Mouse (Mus musculus): ENCODE data around the gene Sec14l3. TPM values are rescaled to one million over a fixed set of nuclear protein-coding genes. Genes with fewer than 3 reads are reported as not detected.
"Not testable (repeated sequence)": the region's sequence is repeated elsewhere in the genome, so short reads cannot be mapped to it uniquely, and the experiment has no call there.

Sec14l3 gene
- polyA plus RNA-seq, 1 experiment: not detected

GRCm38 (mm10) chr11:4112861-4113260, 48.2 kb downstream of the Sec14l3 start:
- no peak for TF ChIP-seq CTCF (IDR thresholded peaks at IDR 0.05; ENCODE audit: extremely low read depth, insufficient read depth, insufficient read length, insufficient replicate concordance)
- no peak for TF ChIP-seq POLR2A (IDR thresholded peaks at IDR 0.05; ENCODE audit: low read depth, low read length)
- Histone ChIP-seq H3K36me3 (ENCODE audit: control insufficient read depth, insufficient read depth, low read length) (no peaks in the 10 kb centered on the region), H3K4me1 (ENCODE audit: control insufficient read depth, insufficient read depth, insufficient read length) (no peaks in the 10 kb centered on the region), H3K4me3 (ENCODE audit: extremely low read depth, insufficient read depth, insufficient read length) (no peak overlapping the region), H3K27ac (ENCODE audit: insufficient read depth, low read length) (no peak overlapping the region), H3K27me3 (ENCODE audit: control insufficient read depth, insufficient read depth, low read length) (no peaks in the 10 kb centered on the region)
- no peak for DNase-seq (ENCODE audit: low read depth in 1 of 2, low spot score in 2 of 2)
- 90% methylated on average over 6 of the region's 6 CpGs for whole genome bisulfite sequencing

- Histone ChIP-seq H3K4me1 (ENCODE audit: control insufficient read depth, insufficient read depth, insufficient read length) (peaks cover 2% of the 10 kb centered on the region), H3K27me3 (ENCODE audit: control insufficient read depth, insufficient read depth, low read length) (peaks cover 5% of the 10 kb centered on the region), H3K27ac (ENCODE audit: insufficient read depth, low read length) (no peak overlapping the region), H3K4me3 (ENCODE audit: extremely low read depth, insufficient read depth, insufficient read length) (no peak overlapping the region), H3K36me3 (ENCODE audit: control insufficient read depth, insufficient read depth, low read length) (no peaks in the 10 kb centered on the region)
- 75% methylated on average over 4 of the region's 4 CpGs for WGBS
- DNase-seq (ENCODE audit: low read depth in 1 of 2, low spot score in 2 of 2): no peak
- no peak for TF ChIP-seq CTCF (IDR thresholded peaks at IDR 0.05; ENCODE audit: extremely low read depth, insufficient read depth, insufficient read length, insufficient replicate concordance)
These were observed 48.9 kb downstream of the Sec14l3 start for GRCm38 (mm10) chr11:4113496-4113895.

GRCm38 (mm10) chr11:4113970-4114369, 49.3 kb downstream of the Sec14l3 start:
- H3K4me1 ChIP-seq (ENCODE audit: control insufficient read depth, insufficient read depth, insufficient read length): peaks cover 4% of the 10 kb centered on the region
- H3K36me3 ChIP-seq (ENCODE audit: control insufficient read depth, insufficient read depth, low read length): no peaks in the 10 kb centered on the region
- WGBS: 82% methylated on average over 6 of the region's 6 CpGs
- H3K27ac ChIP-seq (ENCODE audit: insufficient read depth, low read length): no peak overlapping the region
- no peak for DNase-seq (ENCODE audit: low read depth in 1 of 2, low spot score in 2 of 2)
- peaks cover 9% of the 10 kb centered on the region for H3K27me3 ChIP-seq (ENCODE audit: control insufficient read depth, insufficient read depth, low read length)
- no peak overlapping the region for H3K4me3 ChIP-seq (ENCODE audit: extremely low read depth, insufficient read depth, insufficient read length)
- no peak for TF ChIP-seq CTCF (IDR thresholded peaks at IDR 0.05; ENCODE audit: extremely low read depth, insufficient read depth, insufficient read length, insufficient replicate concordance)
- no peak for TF ChIP-seq POLR2A (IDR thresholded peaks at IDR 0.05; ENCODE audit: low read depth, low read length)

- DNase-seq (ENCODE audit: low read depth in 1 of 2, low spot score in 2 of 2); H3K4me3 ChIP-seq (ENCODE audit: extremely low read depth, insufficient read depth, insufficient read length); H3K4me1 ChIP-seq (ENCODE audit: control insufficient read depth, insufficient read depth, insufficient read length); H3K36me3 ChIP-seq (ENCODE audit: control insufficient read depth, insufficient read depth, low read length); H3K27me3 ChIP-seq (ENCODE audit: control insufficient read depth, insufficient read depth, low read length); H3K27ac ChIP-seq (ENCODE audit: insufficient read depth, low read length): not testable (repeated sequence)
- 86% methylated on average over 6 of the region's 6 CpGs for WGBS
These were observed 49.9 kb downstream of the Sec14l3 start for GRCm38 (mm10) chr11:4114541-4114940.

- H3K27me3 ChIP-seq (ENCODE audit: control insufficient read depth, insufficient read depth, low read length): peaks cover 9% of the 10 kb centered on the region
- peaks cover 4% of the 10 kb centered on the region for H3K4me1 ChIP-seq (ENCODE audit: control insufficient read depth, insufficient read depth, insufficient read length)
These were observed 50.8 kb downstream of the Sec14l3 start for GRCm38 (mm10) chr11:4115407-4115806.

GRCm38 (mm10) chr11:4116458-4117141, 52.0 kb downstream of the Sec14l3 start:
- no peak for DNase-seq (ENCODE audit: low read depth in 1 of 2, low spot score in 2 of 2)
- Histone ChIP-seq H3K27ac (ENCODE audit: insufficient read depth, low read length) (no peak overlapping the region), H3K36me3 (ENCODE audit: control insufficient read depth, insufficient read depth, low read length) (no peaks in the 10 kb centered on the region), H3K4me3 (ENCODE audit: extremely low read depth, insufficient read depth, insufficient read length) (no peak overlapping the region), H3K4me1 (ENCODE audit: control insufficient read depth, insufficient read depth, insufficient read length) (peaks cover 4% of the 10 kb centered on the region), H3K27me3 (ENCODE audit: control insufficient read depth, insufficient read depth, low read length) (peaks cover 9% of the 10 kb centered on the region)
- TF ChIP-seq POLR2A (IDR thresholded peaks at IDR 0.05; ENCODE audit: low read depth, low read length) (no peak), CTCF (IDR thresholded peaks at IDR 0.05; ENCODE audit: extremely low read depth, insufficient read depth, insufficient read length, insufficient replicate concordance) (no peak)
- WGBS: 43% methylated on average over 11 of the region's 11 CpGs

More at GRCm38 (mm10) chr11:4115407-4115806, 50.8 kb downstream of the Sec14l3 start:
- Histone ChIP-seq H3K36me3 (ENCODE audit: control insufficient read depth, insufficient read depth, low read length) (no peaks in the 10 kb centered on the region), H3K27ac (ENCODE audit: insufficient read depth, low read length) (no peak overlapping the region), H3K4me3 (ENCODE audit: extremely low read depth, insufficient read depth, insufficient read length) (no peak overlapping the region)
- DNase-seq (ENCODE audit: low read depth in 1 of 2, low spot score in 2 of 2): no peak
- 86% methylated on average over 4 of the region's 4 CpGs for WGBS
- TF ChIP-seq CTCF (IDR thresholded peaks at IDR 0.05; ENCODE audit: extremely low read depth, insufficient read depth, insufficient read length, insufficient replicate concordance): no peak
- TF ChIP-seq POLR2A (IDR thresholded peaks at IDR 0.05; ENCODE audit: low read depth, low read length): no peak

GRCm38 (mm10) chr11:4117372-4118071, 52.9 kb downstream of the Sec14l3 start:
- TF ChIP-seq CTCF (IDR thresholded peaks at IDR 0.05; ENCODE audit: extremely low read depth, insufficient read depth, insufficient read length, insufficient replicate concordance): no peak
- TF ChIP-seq POLR2A (IDR thresholded peaks at IDR 0.05; ENCODE audit: low read depth, low read length): no peak
- no peak overlapping the region for H3K4me3 ChIP-seq (ENCODE audit: extremely low read depth, insufficient read depth, insufficient read length)
- WGBS: 22% methylated on average over 3 of the region's 3 CpGs
- peaks cover 9% of the 10 kb centered on the region for H3K27me3 ChIP-seq (ENCODE audit: control insufficient read depth, insufficient read depth, low read length)
- no peak overlapping the region for H3K27ac ChIP-seq (ENCODE audit: insufficient read depth, low read length)
- H3K36me3 ChIP-seq (ENCODE audit: control insufficient read depth, insufficient read depth, low read length): no peaks in the 10 kb centered on the region
- H3K4me1 ChIP-seq (ENCODE audit: control insufficient read depth, insufficient read depth, insufficient read length): peaks cover 4% of the 10 kb centered on the region
- no peak for DNase-seq (ENCODE audit: low read depth in 1 of 2, low spot score in 2 of 2)

Measured in spleen, adult 2 months (tissue).